Mouse (Mus musculus): ENCODE data around the gene Ube2n. TPM values are rescaled to one million over a fixed set of nuclear protein-coding genes. Genes with fewer than 3 reads are reported as not detected.

Gene Ube2n
- polyA plus RNA-seq, 2 experiments from 2014 or later: 349 to 397 TPM

Other genes starting within 250 kb of the Ube2n start
- gene Cradd, start 191.0 kb upstream of the Ube2n start, polyA plus RNA-seq (2017; shearing (Covaris generic)): 10 to 100 TPM; 31.3 to 34.4 TPM
- gene Socs2, start 98.0 kb upstream of the Ube2n start, polyA plus RNA-seq (2017; shearing (Covaris generic)): 10 to 100 TPM; 76.0 to 81.6 TPM
- gene Mrpl42, start 13.2 kb upstream of the Ube2n start, polyA plus RNA-seq (2017; shearing (Covaris generic)): 100 to 1,000 TPM; 188 to 213 TPM
- 10 to 100 TPM; 11.3 to 14.8 TPM for gene Nudt4, start 49.0 kb downstream of the Ube2n start, polyA plus RNA-seq (2017; shearing (Covaris generic))
- gene Anapc15-ps, start 158.3 kb downstream of the Ube2n start, polyA plus RNA-seq (2017; shearing (Covaris generic)): not detected

All from activated CD4-positive, CD25-positive, alpha-beta regulatory T cell, adult 4 months (primary cell).